Mouse (Mus musculus) thymus, postnatal 14 days (tissue): Measurements from ENCODE around the gene Diaph2.
"Not testable (repeated sequence)": the region's sequence is repeated elsewhere in the genome, so short reads cannot be mapped to it uniquely, and the experiment has no call there.

Experiments
- DNase-seq: peaks from one replicate; pipeline ENCODE4 v3.0.0; 2021

The Diaph2 gene

DNA sequence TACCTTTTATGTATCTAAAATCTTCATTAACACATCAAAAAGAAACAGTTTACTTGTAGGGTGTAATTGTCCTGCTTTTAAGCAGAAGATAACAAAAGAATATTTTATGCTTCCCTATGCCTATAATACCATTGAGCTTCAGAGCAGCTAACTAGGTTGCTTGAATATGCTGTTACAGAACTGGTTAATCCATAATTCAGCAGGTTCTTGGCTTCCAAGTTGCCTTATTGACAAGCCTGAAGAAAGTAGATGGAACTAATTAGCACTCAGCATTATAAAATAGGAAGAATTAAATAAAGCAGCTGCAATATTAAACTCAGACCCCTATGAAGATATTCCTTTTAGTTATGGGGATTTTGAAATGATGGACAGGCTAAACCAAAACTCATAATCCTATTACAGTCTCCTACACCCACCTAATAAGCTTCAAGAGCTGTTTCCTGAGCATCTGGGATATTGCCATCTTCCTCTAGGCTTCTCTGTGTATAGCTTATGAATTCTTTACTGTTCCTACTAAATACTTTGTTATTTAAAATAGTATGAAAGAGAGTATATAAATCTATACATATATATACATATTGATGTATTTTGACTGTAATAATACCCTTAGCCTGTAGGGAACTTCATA, 601.4 kb downstream of the Diaph2 start:
- no peak for DNase-seq

DNA sequence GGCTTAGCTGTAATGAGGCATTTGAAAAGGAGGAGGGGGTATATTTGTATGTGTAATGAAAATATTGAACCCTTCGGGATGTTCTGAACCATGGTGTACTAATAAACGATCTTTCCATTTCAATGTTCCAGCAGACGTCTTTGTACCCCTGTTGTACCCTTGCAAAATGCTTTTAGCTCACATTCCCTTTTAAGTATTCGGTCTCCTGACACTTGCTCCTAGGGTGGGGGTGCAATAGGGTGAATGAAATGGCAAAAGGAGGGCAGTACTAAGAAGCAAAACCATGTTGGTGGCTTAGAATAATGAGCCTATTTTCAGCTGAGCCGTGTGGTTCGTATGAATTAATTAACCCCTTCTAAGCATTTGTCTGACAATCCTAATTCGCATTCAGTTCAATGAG, 601.9 kb downstream of the Diaph2 start:
- no peak for DNase-seq

DNA sequence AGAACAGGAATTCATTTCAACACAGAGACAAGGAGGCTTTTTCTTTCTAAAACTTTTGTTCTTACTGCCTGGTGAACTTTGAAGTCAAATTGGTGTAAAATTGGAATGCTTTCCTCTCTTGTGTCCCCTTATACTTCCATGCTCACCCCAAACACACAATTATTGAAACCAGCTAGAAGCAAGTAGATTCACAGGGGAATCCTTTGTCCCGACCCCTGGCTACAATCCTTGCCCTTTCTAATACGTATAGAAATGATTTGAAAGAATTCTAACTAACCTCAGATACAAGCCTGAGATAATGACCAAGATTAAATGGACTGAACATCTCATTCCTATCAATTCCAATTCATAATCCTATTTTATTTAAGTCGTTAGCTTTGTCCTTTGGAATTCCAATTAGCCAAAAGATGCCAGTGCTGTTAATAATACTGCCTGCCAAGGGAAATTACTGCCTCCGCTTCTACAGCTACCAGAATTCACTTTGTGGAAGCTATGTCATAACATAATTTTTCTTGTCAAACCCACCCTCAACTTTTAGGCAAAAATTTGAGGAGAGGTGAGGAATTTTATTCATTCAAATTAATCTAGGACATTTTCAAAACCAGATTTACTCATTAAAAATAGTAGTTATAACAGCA, 644.1 kb downstream of the Diaph2 start:
- no peak for DNase-seq

DNA sequence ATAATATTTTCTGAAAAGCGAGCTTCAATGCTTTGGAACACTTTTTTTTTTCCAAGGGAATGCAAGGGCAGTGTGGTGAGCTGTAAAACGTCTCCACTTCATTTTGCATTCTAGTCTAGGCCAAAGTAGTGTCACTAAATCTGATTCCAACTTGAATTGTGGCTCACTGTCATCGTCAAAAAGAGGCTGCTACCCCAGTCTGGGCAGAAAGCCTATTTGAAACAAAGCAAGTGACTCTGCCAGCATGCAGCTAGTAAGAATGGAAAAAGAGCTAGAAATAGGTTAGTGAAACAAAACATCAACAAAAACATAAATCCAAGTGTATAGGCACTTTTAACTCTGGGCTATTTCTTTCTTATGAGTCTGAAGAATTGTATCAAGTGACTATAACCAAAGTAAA, 653.7 kb downstream of the Diaph2 start:
- DNase-seq = no peak

DNA sequence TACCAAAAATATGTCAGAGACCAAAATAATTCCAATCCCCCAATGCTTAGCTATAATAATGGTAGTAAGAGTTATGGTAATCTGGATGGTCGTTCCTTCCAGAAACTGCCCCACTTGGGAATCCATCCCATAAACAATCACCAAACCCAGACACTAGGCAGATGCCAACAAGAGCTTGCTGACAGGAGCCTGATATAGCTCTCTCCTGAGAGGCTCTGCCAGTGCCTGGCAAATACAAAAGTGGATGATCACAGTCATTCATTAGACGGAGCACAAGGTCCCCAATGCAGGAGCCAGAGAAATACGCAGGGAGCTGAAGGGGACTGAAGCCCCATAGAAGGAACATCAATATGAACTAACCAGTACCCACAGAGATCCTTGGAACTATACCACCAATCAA, 657.9 kb downstream of the Diaph2 start:
- not testable (repeated sequence) for DNase-seq

DNA sequence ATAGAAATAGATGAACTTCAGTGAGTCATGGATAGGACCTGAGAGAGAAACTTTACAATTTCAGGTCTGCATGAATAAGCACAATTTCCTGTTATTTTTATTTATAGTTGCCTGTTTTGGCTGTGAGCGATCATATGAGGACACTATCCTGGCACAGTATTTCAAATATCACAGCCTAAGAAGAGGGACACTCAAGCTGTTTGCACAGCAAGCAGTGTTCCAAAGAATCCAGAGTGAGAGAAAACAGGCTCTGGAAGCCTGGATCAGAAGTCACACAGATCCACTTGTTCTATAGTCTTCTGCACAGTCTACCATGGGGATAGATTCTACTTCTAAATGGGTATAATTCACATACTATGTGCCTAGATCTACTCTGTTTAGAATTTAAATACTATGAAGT, 659.4 kb downstream of the Diaph2 start:
- no peak for DNase-seq

DNA sequence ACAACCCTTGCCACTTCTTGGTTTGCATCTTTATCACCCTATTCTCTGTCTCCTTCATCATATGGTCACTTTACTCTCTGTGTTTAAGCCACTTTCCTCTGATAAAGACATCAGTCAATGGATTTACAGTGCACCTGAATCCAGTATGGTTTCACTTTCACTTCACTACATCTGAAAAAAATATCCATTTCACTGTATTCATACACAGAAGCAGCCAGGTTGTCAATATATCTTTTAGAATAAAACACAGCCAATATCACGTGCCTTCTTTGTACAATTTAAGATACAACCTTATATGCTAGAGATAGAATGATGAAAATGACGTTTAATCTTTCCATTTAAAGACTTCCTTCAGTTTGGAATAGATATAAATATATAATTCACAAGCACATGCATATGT, 673.6 kb downstream of the Diaph2 start:
- no peak for DNase-seq

DNA sequence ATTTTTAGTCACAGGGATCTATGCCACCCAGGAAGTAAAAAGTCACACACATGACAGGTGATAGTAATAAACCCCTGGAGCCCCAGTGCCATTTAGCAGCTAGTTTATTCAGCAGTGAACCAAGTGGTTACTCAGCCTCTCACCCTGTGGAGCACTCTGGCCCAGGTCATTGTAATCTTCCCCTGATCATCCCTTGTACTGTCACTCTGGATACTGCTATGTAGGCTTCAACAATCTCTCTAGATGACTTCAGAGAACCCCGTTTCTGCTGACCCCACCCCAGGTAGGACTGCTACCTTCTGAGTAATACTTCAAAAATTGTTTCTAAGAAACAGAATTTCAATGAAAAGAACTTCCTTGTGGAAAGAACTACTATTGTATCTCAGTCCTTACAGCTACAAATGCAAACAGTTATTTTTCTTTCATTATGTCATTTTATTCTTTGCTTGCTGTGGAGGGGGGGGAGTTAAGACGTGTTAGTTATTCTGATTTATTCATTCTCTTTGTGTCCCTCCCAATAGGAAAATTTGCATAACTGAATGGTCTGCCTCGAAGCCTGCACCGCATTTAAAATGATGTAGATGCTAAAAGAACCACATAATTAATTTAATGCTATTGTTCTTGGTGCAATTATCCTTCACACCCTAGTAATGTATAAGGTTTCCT, 702.4 kb downstream of the Diaph2 start:
- no peak for DNase-seq

DNA sequence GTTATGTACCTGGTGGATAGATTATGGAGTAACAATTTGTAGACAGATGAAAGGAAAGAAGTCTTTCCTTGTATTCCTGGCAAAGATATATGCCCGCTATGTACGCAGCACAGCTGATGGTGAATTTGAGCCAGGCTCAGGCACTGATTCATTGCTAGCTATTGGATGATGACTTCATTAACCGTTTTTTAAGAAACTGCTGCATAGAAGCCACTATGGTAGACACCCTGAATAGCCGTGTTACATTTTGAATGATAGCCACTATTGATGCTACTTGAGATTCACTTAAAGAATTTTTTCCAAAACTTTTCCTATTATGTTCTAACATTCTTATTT, 702.9 kb downstream of the Diaph2 start:
- DNase-seq = no peak

DNA sequence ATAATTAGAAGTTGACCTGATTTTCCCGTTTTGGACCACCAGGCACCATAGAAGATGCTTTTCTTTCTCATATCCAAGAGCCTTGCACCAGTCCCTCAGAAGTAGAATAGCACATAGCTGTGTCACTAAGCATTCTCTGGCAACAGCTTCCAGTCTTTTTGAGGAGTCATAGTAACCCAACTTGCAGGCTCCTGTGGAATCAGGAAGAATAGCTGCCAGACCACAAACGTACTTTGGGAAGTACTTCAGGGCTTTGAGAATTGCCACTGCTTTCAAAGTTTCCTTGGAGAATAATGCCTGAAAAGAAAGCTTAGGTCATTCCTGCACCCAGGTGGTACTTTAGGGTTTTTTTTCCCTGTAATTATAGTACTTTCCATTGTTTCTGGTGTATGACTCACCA, 723.6 kb downstream of the Diaph2 start:
- DNase-seq = no peak

DNA sequence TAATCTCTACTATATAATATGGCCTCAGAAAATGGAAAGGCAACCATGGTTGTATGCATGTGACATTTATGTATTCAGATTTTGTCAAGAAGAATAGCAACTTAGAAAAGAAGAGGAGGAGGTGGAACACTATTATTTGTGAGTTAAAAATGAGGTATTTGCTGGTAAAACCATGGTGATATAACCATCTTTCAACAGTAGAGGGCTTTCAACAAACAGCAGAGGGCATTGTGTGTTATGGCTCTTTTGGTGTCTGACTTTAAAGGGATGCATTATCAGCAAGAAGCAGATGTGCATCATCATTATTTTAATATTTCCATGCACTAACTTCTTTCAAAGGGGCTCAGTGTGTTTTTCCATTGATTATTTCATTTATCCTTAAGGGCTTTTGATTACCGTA, 731.3 kb downstream of the Diaph2 start:
- peak; percentile 2 for DNase-seq

DNA sequence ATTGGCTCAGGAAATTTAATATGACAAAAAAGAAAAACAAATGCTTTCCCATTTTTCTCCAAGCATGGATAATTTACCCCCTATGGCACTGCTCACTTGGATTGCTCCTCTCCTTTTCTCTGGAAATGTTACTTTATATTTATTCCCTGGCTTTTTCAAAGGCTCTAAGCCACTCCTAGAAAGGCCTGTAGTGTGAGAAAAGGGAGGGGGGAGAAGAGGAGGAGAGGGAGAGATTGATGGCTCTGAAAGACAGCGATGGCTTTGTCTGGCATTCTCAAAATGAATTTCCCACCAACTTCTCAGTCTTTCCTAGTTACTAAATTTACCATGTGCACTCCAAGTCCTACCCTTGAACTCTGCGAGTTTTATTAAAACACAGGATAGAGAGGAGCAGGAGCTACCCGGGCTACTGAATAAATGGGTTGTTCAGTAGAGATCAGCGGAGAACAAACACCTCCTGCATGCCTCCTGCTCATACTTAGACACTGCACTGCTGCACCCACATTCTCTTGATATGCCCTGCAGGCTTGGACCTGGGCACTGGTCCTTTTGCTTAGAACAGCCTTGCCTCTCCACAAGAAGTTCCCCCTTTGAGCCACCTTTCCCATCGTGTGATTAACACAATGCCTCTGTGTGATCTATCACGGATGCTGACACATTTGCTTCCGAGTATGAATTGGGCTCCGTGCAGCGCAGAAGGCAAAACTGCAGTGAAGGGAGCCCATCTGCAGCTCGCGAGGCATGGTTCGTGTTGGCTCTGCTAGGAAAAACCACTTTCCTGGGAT, 753.3 kb downstream of the Diaph2 start:
- no peak for DNase-seq

DNA sequence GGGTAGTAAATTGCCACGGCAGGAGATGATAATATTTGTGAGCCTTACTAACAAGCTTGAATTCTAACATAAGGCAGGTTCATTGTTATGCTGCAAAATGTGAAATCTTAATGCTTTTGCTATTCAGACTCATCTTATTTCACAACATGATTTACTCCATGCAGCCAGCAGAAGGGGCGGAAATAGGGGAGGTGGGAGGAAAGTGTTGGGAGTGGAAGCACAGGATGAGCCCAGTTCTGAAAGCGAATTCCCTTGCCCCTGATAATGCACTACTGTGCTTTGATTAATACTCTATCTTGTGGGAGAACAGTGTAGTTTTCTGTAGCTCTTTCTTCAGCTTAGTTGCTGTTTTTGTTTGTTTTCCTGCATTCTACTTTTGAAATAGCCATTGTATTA, 753.9 kb downstream of the Diaph2 start:
- no peak for DNase-seq

DNA sequence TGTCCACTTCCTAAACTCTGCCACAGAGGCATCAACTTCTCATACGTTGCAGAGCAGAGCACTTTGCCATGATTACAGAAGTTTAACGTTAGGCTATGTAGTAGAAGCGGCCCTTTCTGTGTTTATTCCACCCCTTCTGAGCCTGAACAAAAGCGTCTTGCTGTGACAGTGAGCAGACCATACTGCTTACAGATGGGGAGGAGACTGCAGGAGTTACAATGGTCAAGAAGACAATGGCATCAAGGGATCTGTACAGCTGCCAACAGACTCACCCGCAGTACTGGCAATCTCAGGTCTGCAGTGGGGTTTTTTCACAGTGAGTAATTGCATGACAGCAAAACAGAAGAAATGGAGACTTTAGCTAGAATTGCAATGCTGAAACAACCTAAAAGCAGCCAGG, 756.1 kb downstream of the Diaph2 start:
- DNase-seq = no peak
